Mouse (Mus musculus) heart, postnatal 4 days (tissue): ENCODE measurements around the gene Rabep1. TPM values are rescaled to one million over a fixed set of nuclear protein-coding genes. Genes with fewer than 3 reads are reported as not detected.

ENCODE experiments used
- DNase-seq: peaks from one replicate; pipeline ENCODE4 v3.0.0; 2021
- total RNA-seq, 2 experiments: library from RNA; stranded (reverse); gene quantifications; 2 replicates each; pipeline ENCODE4 v1.2.3; 2021

Gene Rabep1
- 10 to 100 TPM; 34.7 to 38.0 TPM for total RNA-seq

DNA sequence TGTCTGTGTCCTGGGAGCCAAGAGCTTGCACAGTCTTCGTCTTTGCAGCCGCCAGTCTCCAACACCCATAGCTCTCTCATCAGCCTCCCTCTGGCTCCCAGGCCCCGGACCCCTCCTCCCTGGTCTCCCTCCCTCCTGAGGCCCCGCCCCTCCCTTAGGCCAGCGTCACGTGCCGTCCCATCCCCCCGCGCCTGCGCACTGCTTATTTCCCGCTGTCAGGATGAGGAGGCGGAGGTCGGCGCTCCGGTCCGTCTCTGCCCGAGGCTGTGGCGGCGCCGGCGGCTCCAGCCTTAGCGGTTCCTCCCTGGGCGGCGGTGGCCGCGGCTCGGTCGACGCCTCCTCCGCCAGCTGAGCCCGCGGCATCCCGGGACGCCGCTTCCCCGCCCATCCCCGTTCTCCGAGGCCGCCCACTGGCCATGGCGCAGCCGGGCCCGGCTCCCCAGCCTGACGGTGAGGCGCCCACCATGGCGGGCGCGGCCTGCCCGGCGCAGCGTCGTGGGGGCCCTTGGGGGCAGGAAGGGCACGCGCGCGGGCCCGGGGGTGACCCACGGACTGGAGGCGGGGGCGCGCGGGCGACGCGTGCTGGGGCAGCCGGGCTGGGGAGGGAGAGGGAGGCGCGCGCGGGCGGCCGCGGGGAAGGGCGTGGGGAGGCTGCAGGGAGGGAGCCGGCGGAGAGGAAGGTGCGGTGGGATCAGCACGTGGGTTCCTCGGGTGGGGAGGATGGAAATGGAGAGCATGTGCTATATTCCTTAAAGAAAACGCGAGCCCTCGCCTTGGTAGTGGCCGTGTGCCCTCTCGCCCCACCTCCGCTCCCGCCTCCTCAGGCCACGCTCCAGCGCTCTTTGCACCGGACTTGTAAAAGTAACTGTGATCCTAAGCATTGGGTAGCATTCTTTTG lies at the start of gene Rabep1:
TSS of gene Rabep1 (plus strand) at position 220 of the 898 bp plus-strand sequence.
- peak; percentile 98 for DNase-seq

DNA sequence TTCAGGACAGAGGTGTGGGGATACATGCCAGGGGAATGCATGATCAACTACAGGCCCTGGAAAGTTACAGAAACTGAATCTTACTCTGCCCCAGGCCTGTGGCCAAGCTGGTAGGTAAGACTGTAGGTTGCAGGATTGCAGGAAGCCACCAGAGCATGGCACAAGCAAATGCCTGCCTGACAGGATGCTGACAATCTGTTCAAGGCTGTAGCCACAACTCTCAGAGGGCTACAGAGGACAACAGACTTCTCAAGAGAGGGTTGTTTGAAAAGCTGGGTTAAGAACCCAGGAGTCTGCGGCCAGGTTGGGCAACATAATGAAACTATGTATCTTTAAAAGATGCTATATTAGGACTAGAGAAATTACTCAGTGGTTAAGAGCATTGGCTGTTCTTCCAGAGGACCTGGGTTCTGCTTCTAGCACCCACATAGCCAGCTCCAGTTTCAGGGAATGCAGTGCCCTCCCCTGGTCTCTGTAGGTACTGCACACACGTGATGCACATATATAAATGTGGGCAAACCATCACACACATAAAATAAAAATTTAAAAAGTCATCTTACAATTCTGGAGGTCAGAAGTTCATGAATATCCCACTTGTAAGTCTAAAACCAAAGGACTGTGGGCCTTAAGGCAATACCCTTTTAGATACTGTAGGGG lies 42.2 kb upstream of the Rabep1 start:
- no peak for DNase-seq

- DNase-seq = no peak
These were observed 41.7 kb upstream of the Rabep1 start for GRCm38 (mm10) chr11:70802865-70803261.

DNA sequence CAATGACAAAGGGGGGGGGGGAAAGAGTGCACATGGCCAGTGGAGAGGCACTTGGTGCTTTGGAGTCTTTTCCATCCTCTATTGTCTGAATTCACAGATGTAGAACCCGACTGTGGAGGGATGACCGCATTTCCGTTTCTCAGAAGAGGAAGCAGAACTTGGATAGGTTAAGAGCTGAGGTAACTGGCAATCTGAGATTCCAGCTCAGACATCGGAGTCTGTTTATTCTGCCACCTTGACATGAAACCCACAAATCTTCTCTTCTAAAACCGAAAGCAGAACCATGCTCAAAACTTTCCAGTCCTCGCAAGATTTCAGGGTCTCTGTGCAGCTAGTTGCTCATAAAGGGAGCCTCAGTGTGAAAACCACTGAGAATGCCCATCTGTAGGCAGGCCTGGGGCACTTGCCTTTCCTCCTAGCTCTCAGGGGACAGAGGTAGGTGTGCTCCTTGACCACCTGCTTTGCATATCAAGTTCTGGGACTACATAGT lies 40.8 kb upstream of the Rabep1 start:
- DNase-seq = no peak

DNA sequence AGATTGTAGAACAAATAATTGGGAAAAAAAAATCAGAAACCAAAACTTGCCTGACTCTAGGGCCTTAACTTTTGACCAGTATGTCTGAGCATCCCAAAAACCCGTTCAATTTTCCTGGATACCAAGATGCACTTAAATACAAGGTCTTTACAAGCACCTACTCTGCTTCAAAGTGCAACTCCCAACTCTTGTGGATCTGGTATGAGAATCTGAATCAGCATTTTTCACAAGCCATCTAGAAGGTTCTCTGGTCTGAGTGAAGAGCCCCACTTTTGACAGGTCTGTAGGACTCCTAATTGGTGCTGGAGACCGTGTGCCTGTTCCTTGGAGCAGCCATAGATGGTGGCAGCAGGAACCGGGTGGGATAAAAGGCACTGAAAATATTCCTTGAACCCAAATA lies 40.2 kb upstream of the Rabep1 start:
- DNase-seq = no peak

GRCm38 (mm10) chr11:70805641-70806175 lies 38.9 kb upstream of the Rabep1 start:
- DNase-seq = no peak

GRCm38 (mm10) chr11:70806697-70807096 lies 37.9 kb upstream of the Rabep1 start:
- no peak for DNase-seq

DNA sequence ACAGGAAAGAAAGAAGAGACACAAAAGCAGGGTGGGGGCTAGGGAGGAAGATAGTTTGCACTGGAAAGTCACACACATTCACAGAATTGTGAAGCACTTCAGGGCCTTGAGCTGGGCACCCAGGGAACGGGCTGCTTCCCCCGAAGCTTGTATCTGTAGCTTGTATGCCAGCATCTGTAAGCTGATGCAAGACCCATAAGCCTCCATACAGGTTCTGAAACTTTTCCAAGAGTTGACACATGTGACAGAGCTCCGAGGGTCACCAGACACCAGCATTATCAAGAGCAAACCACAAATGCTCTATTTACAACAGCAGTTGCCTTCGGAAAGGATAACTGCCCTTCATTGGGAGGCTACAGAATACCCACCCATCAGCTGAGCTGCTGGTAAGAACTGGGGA lies 36.9 kb upstream of the Rabep1 start:
- DNase-seq = no peak

GRCm38 (mm10) chr11:70808101-70808500 lies 36.5 kb upstream of the Rabep1 start:
- no peak for DNase-seq

GRCm38 (mm10) chr11:70809011-70809410 lies 35.6 kb upstream of the Rabep1 start:
- DNase-seq = no peak

GRCm38 (mm10) chr11:70811041-70811440 lies 33.5 kb upstream of the Rabep1 start:
- DNase-seq = no peak

DNA sequence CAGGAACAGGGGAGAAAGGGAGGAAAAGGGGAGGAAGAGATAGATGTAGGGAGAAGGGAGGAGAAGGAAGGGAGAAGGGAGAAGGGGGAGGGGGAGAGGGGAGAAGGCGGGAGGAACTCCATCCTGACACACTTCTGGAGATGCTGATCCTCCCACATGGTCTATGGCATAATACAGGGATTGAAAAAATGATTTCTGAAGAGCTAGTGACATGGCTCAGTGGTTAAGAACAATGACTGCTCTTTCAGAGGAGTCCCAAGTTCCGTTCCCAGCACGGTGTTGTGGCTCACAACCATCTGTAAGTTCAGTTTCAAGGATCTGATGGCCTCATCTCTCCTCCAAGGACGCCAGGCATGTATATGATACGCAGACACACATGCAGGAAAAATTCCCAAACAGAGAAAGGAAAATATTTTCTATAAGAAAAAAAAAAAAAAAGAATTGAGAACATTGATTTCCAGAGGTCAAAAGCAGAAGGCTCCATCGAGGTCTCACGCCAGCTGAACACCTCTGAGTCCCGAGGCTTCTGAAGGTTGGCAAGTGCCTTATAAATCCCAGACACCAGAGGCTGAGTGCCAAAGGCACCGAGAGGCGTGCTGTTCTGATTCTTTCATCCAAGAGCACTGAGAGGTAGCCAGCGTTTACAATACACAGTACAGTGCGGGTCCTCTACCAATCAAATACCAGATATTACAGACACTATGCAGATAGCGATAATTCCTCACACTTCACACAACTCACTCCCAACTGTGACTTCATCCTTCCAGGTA lies 32.9 kb upstream of the Rabep1 start:
- no peak for DNase-seq

GRCm38 (mm10) chr11:70812365-70812764 lies 32.2 kb upstream of the Rabep1 start, which contains the start of gene Scimp:
Scimp (minus strand) TSS chr11:70812586.
- DNase-seq = no peak

- no peak for DNase-seq
These were observed 29.5 kb upstream of the Rabep1 start for GRCm38 (mm10) chr11:70815071-70815470.

DNA sequence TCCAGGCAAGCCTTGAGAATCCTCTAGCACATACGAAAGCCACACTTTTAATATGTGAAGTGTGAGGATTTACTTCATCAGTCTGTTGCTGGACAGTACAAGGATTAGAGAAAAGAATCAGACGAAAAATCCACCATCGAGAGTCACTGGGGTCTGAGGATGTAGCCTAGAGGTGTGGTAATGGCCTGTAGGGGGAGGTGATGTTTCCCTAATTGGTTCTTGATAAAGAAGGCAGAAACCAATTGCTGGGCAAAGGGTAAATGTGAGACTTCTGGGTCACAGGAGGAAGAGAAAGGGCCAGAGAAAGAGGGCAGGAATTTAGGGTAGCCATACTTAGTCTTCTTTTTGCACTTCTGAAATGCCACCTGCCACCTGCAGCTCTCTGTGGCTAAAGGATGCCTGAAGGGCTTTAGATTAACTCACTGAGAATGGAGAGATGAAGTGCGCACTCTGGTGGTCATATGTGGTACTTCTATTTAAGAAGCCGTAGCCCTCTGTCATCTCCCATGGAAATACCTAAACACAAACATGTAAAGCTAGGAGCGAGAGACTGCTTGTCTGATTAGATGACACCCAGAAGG lies 29.0 kb upstream of the Rabep1 start:
- peak; percentile 58 for DNase-seq

DNA sequence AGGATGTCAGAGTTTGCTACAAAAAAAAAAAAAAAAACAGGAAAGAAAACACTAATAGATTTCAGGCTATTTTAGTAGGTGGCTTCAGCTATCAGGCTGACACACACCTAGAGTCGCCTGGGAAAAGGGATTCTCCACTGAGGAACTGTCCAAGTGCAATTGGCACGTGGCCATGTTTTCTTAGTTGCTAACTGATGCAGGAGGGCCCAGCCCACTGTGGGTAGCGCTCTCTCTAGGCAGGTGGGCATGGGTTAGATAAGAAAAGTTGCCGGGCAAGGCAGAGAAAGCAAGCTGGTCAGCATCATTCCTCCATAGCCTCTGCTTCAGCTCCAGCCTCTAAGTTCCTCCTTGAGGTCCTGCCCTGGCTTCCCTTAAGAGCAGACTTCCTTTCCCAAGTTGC lies 27.8 kb upstream of the Rabep1 start:
- no peak for DNase-seq

GRCm38 (mm10) chr11:70820120-70820519 lies 24.5 kb upstream of the Rabep1 start:
- DNase-seq = no peak

DNA sequence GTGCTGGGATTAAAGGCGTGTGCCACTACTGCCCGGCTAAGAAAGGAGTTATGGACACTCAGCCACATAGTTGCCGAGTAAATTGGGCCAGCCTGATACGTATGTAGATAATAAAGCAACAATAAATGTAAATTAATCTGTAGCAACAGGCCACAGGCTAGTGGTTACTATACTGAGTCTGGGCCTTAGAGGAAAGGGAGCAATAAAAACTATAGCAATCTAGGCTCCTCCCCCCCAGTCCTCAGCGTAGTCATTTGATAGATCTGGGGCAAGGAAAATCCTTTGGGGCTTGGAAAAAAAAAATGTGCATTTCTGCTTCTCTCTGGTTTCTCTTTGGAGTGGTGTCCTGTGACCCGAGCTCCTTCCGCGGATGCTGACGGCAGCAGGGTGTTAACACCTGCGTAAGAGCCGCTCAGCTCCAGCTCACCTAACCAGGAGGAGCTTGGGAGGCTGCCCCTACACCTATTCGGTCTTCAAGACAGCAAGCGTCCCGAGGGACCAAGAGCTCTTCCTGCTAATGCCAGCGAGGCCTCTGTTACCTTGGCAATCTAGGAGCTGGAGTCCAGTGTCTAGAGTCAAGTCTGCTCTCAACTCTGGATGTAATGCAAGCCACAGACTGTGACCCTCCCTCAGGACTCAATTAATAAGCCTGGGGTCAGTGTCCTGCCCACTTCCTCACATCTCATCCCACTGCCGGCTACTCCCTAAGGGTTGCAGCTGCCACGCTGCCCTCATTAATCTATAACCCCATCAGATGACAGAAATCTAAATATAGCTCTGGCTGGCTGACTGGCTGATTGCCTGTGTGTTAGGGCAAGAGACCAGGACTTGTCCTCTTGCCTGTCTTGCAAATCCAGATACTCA lies 22.6 kb upstream of the Rabep1 start:
- DNase-seq = peak; percentile 28

DNA sequence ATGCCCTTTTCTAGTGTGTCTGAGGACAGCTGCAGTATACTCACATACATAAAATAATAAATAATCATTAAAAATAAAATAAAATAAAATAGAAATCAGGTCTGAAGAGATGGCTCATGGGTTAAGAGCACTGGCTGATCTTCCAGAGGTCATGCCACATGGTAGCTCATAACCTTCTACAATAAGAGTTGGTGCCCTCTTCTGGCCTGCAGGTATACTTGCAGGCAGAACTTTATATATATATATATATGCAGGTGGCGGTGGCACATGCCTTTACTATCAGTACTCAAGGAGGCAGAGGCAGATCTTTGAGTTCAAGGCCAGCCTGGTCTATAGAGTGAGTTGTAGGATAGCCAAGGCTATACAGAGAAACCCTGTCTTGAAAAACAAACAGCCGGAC lies 18.4 kb upstream of the Rabep1 start:
- no peak for DNase-seq

DNA sequence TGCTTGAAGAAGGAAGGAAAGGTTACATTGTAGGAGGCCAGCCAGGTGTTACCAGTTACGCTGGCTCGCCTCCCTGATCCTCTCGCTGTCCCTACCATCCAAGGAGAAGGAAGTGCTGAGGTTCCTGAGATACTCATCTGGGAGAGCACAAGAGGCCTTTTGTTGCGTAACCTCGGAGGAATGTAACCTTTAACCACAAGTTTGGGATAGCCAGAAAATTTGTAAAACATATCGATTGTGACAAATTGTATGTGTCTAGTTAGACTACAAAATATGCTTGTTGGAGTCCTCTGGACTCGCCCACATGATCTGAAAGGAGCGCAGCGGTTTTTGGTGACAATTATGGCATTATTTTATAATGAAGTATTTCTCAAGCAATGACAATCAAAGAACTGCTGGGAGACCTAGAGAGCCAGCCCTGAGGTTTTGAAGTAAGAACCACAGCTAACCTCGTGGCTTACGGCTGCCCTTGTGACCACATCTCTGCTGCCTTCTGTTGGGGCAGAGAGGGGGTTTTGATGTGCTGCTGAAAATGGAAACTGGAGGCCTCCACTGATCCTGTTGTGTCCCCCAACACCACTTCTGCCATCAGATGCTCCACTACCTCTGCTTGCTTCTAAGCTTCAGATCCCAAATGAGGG lies 15.5 kb upstream of the Rabep1 start:
- no peak for DNase-seq

DNA sequence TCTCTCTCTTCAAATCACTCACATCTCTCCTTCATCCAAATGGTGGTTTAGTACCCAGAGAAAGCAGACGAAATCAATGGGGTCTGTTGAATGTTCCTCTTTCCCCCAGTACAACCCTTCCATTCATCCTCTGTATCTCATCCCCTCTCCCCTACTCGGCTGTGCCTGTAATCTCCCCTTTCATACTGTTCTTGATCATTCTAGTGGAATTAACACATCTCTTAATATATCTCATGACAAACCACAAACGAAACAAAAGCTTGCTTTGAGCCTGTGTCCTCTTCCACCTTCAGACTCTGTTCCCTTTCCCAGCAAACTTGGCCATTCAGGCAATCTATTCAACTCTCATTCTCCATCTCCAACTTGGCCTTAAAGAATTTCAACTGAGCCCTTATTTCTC lies 13.4 kb upstream of the Rabep1 start:
- no peak for DNase-seq
